Comparison of ENCODE assay signal across 15 mouse cellular contexts in genomic region chr1:170721560-170721959, GRCm38 (mm10).
DNase-seq lines count a peak whose midpoint lies in the region; ATAC-seq lines count a peak whose summit lies in the region.
"Had no signal": no experiment of that assay in that cellular context is flagged by ENCODE, and none has a peak within 500 bp of the region (broad histone marks: within the 10 kb centered on the region; RNA-seq: fewer than 3 reads in every experiment).

No protein-coding gene starts in this region.

- WGBS in forebrain, embryonic 16.5 days: 85% methylated on average over 5 of the region's 5 CpGs
- WGBS in forebrain, embryonic 12.5 days: 94% methylated on average over 5 of the region's 5 CpGs
- 87% methylated on average over 5 of the region's 5 CpGs for WGBS in midbrain, embryonic 10.5 days

- peak; percentile 27 to 61 for DNase-seq in left cerebral cortex, postnatal 14 days (ENCODE audit: low spot score in 2 of 2)
- no peak for DNase-seq in left cerebral cortex, postnatal 4 days
- DNase-seq in layer of hippocampus, postnatal 10 days (ENCODE audit: low spot score in 2 of 2): peak; percentile 56 to 59
- no peak for DNase-seq in midbrain, embryonic 10.5 days (ENCODE audit: low spot score)
- DNase-seq: adrenal gland, adult 2 months; kidney, postnatal 4 days; lung, embryonic 14.5 days; midbrain, embryonic 14.5 days; retina, postnatal 1 day; thymus, postnatal 25 days had no signal

- H3K4me2 ChIP-seq in forebrain, embryonic 16.5 days (ENCODE audit: low read length): no peak overlapping the region
- H3K4me2 ChIP-seq in forebrain, embryonic 12.5 days: no peak overlapping the region
- H3K4me2 ChIP-seq: lung, embryonic 14.5 days; neural tube, embryonic 12.5 days had no signal

- no peaks in the 10 kb centered on the region for H3K9me3 ChIP-seq in forebrain, embryonic 16.5 days (ENCODE audit: control insufficient read depth, low read length)
- no peaks in the 10 kb centered on the region for H3K9me3 ChIP-seq in forebrain, embryonic 12.5 days
- H3K9me3 ChIP-seq in midbrain, embryonic 10.5 days (replicated peaks): no peaks in the 10 kb centered on the region
- H3K9me3 ChIP-seq: neural tube, embryonic 12.5 days had no signal

- intact Hi-C loops in left cerebral cortex, postnatal 14 days (cut with DNase I): no loop called here
- intact Hi-C loops in left cerebral cortex, postnatal 4 days (cut with DNase I): no loop called here

- H3K36me3 ChIP-seq in forebrain, embryonic 16.5 days (ENCODE audit: control insufficient read depth, insufficient read depth): no peaks in the 10 kb centered on the region
- no peaks in the 10 kb centered on the region for H3K36me3 ChIP-seq in forebrain, embryonic 12.5 days (replicated peaks)
- H3K36me3 ChIP-seq in midbrain, embryonic 10.5 days: no peaks in the 10 kb centered on the region
- H3K36me3 ChIP-seq: neural tube, embryonic 12.5 days had no signal

- no peaks in the 10 kb centered on the region for H3K27me3 ChIP-seq in forebrain, embryonic 16.5 days (replicated peaks; ENCODE audit: control insufficient read depth, insufficient read depth, low read length)
- no peaks in the 10 kb centered on the region for H3K27me3 ChIP-seq in forebrain, embryonic 12.5 days
- H3K27me3 ChIP-seq in midbrain, embryonic 10.5 days (ENCODE audit: low read depth, poor library complexity, severe bottlenecking): no peaks in the 10 kb centered on the region
- H3K27me3 ChIP-seq: neural tube, embryonic 12.5 days; Patski had no signal

- 0 out of 2 replicates have a peak, but pooled peaks have one; percentile 54 for ATAC-seq in forebrain, embryonic 16.5 days
- no peak for ATAC-seq in forebrain, embryonic 12.5 days (ENCODE audit: low FRiP score)
- peak; percentile 48 for ATAC-seq in granulocyte monocyte progenitor cell, adult 5-6 weeks (replicated peaks; ENCODE audit: poor library complexity, severe bottlenecking)
- ATAC-seq: Patski had no signal

- no peak overlapping the region for H3K27ac ChIP-seq in forebrain, embryonic 16.5 days (ENCODE audit: low read length)
- no peak overlapping the region for H3K27ac ChIP-seq in forebrain, embryonic 12.5 days
- H3K27ac ChIP-seq in midbrain, embryonic 10.5 days (replicated peaks): no peak overlapping the region
- H3K27ac ChIP-seq: neural tube, embryonic 12.5 days had no signal

- no peaks in the 10 kb centered on the region for H3K4me1 ChIP-seq in forebrain, embryonic 16.5 days (replicated peaks; ENCODE audit: control insufficient read depth, insufficient read depth, low read length)
- H3K4me1 ChIP-seq in forebrain, embryonic 12.5 days: no peaks in the 10 kb centered on the region
- peaks cover 4% of the 10 kb centered on the region; the same call in 1 of the 2 replicates for H3K4me1 ChIP-seq in midbrain, embryonic 10.5 days
- H3K4me1 ChIP-seq: neural tube, embryonic 12.5 days had no signal

- H3K9ac ChIP-seq in forebrain, embryonic 16.5 days (replicated peaks; ENCODE audit: low read depth, low read length): no peak overlapping the region
- H3K9ac ChIP-seq in forebrain, embryonic 12.5 days: no peak overlapping the region
- H3K9ac ChIP-seq: lung, embryonic 14.5 days; neural tube, embryonic 12.5 days had no signal

- no peak overlapping the region for H3K4me3 ChIP-seq in forebrain, embryonic 16.5 days (replicated peaks; ENCODE audit: low read length)
- H3K4me3 ChIP-seq in forebrain, embryonic 12.5 days (replicated peaks): no peak overlapping the region
- no peak overlapping the region for H3K4me3 ChIP-seq in midbrain, embryonic 10.5 days
- H3K4me3 ChIP-seq: neural tube, embryonic 12.5 days had no signal

Comparison
In these comparisons a context has a peak if more than half of its experiments do, and no peak if none do; other contexts are left out.
1. DNase-seq: peak in left cerebral cortex, postnatal 14 days (2 of 2) and layer of hippocampus, postnatal 10 days (2 of 2); none in left cerebral cortex, postnatal 4 days (single experiment) and midbrain, embryonic 10.5 days (single experiment).